Mouse (Mus musculus) fibroblast of lung, adult 2 months (primary cell): Measurements from ENCODE around the gene Gm6217.
"Not testable (repeated sequence)": the region's sequence is repeated elsewhere in the genome, so short reads cannot be mapped to it uniquely, and the experiment has no call there.

Experiments used
- DNase-seq: peaks from one replicate; pipeline ENCODE4 v3.0.0-alpha.2; 2011; ENCODE audit warnings: low read depth

The Gm6217 gene

GRCm38 (mm10) chr1:82931326-82931725 lies at the start of gene Gm6217:
Gm6217 (minus strand) TSS chr1:82931399.
- not testable (repeated sequence) for DNase-seq

- no peak for DNase-seq
These were observed 46.6 kb upstream of the Gm6217 start for GRCm38 (mm10) chr1:82977840-82978239.

GRCm38 (mm10) chr1:82975750-82976149 lies 44.6 kb upstream of the Gm6217 start:
- DNase-seq = no peak

- DNase-seq = no peak
These were observed 43.1 kb upstream of the Gm6217 start for GRCm38 (mm10) chr1:82974342-82974741.

GRCm38 (mm10) chr1:82973901-82974300 lies 42.7 kb upstream of the Gm6217 start:
- no peak for DNase-seq

GRCm38 (mm10) chr1:82973244-82973643 lies 42.0 kb upstream of the Gm6217 start:
- no peak for DNase-seq

- DNase-seq = no peak
These were observed 40.8 kb upstream of the Gm6217 start for GRCm38 (mm10) chr1:82972046-82972445.

- no peak for DNase-seq
These were observed 35.2 kb upstream of the Gm6217 start for GRCm38 (mm10) chr1:82966413-82966812.

GRCm38 (mm10) chr1:82959870-82960385 lies 28.7 kb upstream of the Gm6217 start, which contains the start of gene Gm47955:
Gm47955 (plus strand) TSS chr1:82960286.
- DNase-seq = no peak

- not testable (repeated sequence) for DNase-seq
These were observed 24.7 kb upstream of the Gm6217 start, which contains the start of gene Gm7544 for GRCm38 (mm10) chr1:82955913-82956312. Gm7544 (minus strand) TSS chr1:82956013.

GRCm38 (mm10) chr1:82948601-82949000 lies 17.4 kb upstream of the Gm6217 start:
- DNase-seq = no peak

- DNase-seq = not testable (repeated sequence)
These were observed 14.8 kb upstream of the Gm6217 start for GRCm38 (mm10) chr1:82946029-82946428.

GRCm38 (mm10) chr1:82943295-82943694 lies 12.1 kb upstream of the Gm6217 start, which contains the start of gene A030003K21Rik:
A030003K21Rik (minus strand) TSS chr1:82943388.
- not testable (repeated sequence) for DNase-seq

GRCm38 (mm10) chr1:82942505-82942904 lies 11.3 kb upstream of the Gm6217 start:
- DNase-seq = not testable (repeated sequence)

- DNase-seq = no peak
These were observed 7.5 kb upstream of the Gm6217 start for GRCm38 (mm10) chr1:82938666-82939065.

GRCm38 (mm10) chr1:82930558-82930957 lies 641 bp downstream of the Gm6217 start:
- not testable (repeated sequence) for DNase-seq

- no peak for DNase-seq
These were observed 6.5 kb downstream of the Gm6217 start, which contains the start of gene A030014E15Rik for GRCm38 (mm10) chr1:82924650-82925049. A030014E15Rik (plus strand) TSS chr1:82924917.

- DNase-seq = not testable (repeated sequence)
These were observed 17.8 kb downstream of the Gm6217 start for GRCm38 (mm10) chr1:82913434-82913833.

GRCm38 (mm10) chr1:82913025-82913424 lies 18.2 kb downstream of the Gm6217 start, which contains the start of gene A030005L19Rik:
A030005L19Rik (plus strand) TSS chr1:82913325.
- no peak for DNase-seq

GRCm38 (mm10) chr1:82905886-82906285 lies 25.3 kb downstream of the Gm6217 start:
- DNase-seq = no peak

- DNase-seq = no peak
These were observed 30.0 kb downstream of the Gm6217 start for GRCm38 (mm10) chr1:82901201-82901600.

- DNase-seq = no peak
These were observed 30.6 kb downstream of the Gm6217 start for GRCm38 (mm10) chr1:82900567-82900966.

GRCm38 (mm10) chr1:82893269-82893668 lies 37.9 kb downstream of the Gm6217 start:
- no peak for DNase-seq
